Mouse (Mus musculus): ENCODE measurements around the gene Gm525.
A peak's percentile ranks its signal among the peaks of the same experiment; 100 is the strongest.
"Not testable (repeated sequence)": the region's sequence is repeated elsewhere in the genome, so short reads cannot be mapped to it uniquely, and the experiment has no call there.

Gene Gm525

GRCm38 (mm10) chr11:89065297-89065696 lies 8.3 kb upstream of the Gm525 start:
- no peak for DNase-seq

- DNase-seq: no peak
Observed at GRCm38 (mm10) chr11:89066126-89066525, 7.5 kb upstream of the Gm525 start.

- no peak for DNase-seq
Observed at GRCm38 (mm10) chr11:89066750-89067149, 6.9 kb upstream of the Gm525 start, which contains the start of gene Dgke. Gene Dgke, minus strand, starts transcription at chr11:89066850.

GRCm38 (mm10) chr11:89067301-89067822 lies 6.3 kb upstream of the Gm525 start:
- no peak for DNase-seq

- no peak for DNase-seq
Observed at GRCm38 (mm10) chr11:89067871-89068490, 5.7 kb upstream of the Gm525 start.

- no peak for DNase-seq
Observed at GRCm38 (mm10) chr11:89068649-89069048, 5.0 kb upstream of the Gm525 start.

- peak in 1 of 2 experiments; percentile 74 for DNase-seq
Observed at GRCm38 (mm10) chr11:89069303-89069702, 4.3 kb upstream of the Gm525 start.

GRCm38 (mm10) chr11:89071522-89071921 lies 2.1 kb upstream of the Gm525 start:
- DNase-seq: no peak

- DNase-seq: no peak
Observed at GRCm38 (mm10) chr11:89074783-89075413, 1.3 kb downstream of the Gm525 start.

- no peak for DNase-seq
Observed at GRCm38 (mm10) chr11:89076370-89076821, 2.8 kb downstream of the Gm525 start.

- DNase-seq: no peak
Observed at GRCm38 (mm10) chr11:89077601-89078000, 4.0 kb downstream of the Gm525 start.

- DNase-seq: no peak
Observed at GRCm38 (mm10) chr11:89078305-89078704, 4.7 kb downstream of the Gm525 start.

- DNase-seq: peak; percentile 43 to 52
Observed at GRCm38 (mm10) chr11:89078996-89079680, 5.5 kb downstream of the Gm525 start.

- not testable (repeated sequence) for DNase-seq
Observed at GRCm38 (mm10) chr11:89081906-89082305, 8.3 kb downstream of the Gm525 start.

- not testable (repeated sequence) for DNase-seq
Observed at GRCm38 (mm10) chr11:89082691-89083090, 9.1 kb downstream of the Gm525 start.

- DNase-seq: peak in 1 of 2 experiments; percentile 40
Observed at GRCm38 (mm10) chr11:89084601-89085000, 11.0 kb downstream of the Gm525 start.

- DNase-seq: no peak
Observed at GRCm38 (mm10) chr11:89086208-89086809, 12.7 kb downstream of the Gm525 start.

GRCm38 (mm10) chr11:89088754-89089153 lies 15.1 kb downstream of the Gm525 start:
- no peak for DNase-seq

GRCm38 (mm10) chr11:89090359-89090758 lies 16.7 kb downstream of the Gm525 start:
- DNase-seq: not testable (repeated sequence)

GRCm38 (mm10) chr11:89092714-89093113 lies 19.1 kb downstream of the Gm525 start:
- peak; percentile 64 to 66 for DNase-seq

- no peak for DNase-seq
Observed at GRCm38 (mm10) chr11:89095306-89095705, 21.7 kb downstream of the Gm525 start.

GRCm38 (mm10) chr11:89097292-89097691 lies 23.7 kb downstream of the Gm525 start:
- not testable (repeated sequence) for DNase-seq

Data from spleen, adult 18-20 months (tissue).